Mouse (Mus musculus): Measurements from ENCODE around the gene Cenpm.

- TF ChIP-seq CTCF (IDR thresholded peaks at IDR 0.05; ENCODE audit: insufficient read depth, low read length): no peak
- TF ChIP-seq POLR2A (IDR thresholded peaks at IDR 0.05; ENCODE audit: borderline replicate concordance, extremely low read depth, low read depth, low read length): no peak
These were observed at the start of gene Cenpm for GRCm38 (mm10) chr15:82244115-82244804.
